Mouse (Mus musculus) kidney, embryonic 14.5 days (tissue): Measurements from ENCODE around the gene Zbtb16. TPM values are rescaled to one million over a fixed set of nuclear protein-coding genes. Genes with fewer than 3 reads are reported as not detected.

Experiments
- ATAC-seq: fragments of 200-750 bp; cut with Nextera tagmentation; 2 replicates; pipeline ENCODE4 v1.8.0; 2017; ENCODE audit warnings: moderate number of reproducible peaks, mild to moderate bottlenecking, moderate TSS enrichment, moderate library complexity; ENCODE audit not compliant: low FRiP score, low TSS enrichment
- H3K27ac ChIP-seq: fragments of 300-500 bp; sonication (generic); 2 replicates; pipeline ENCODE4 v1.5.1; 2014; ENCODE audit warnings: low read depth, mild to moderate bottlenecking, low read length, moderate library complexity, mixed read lengths
- H3K27me3 ChIP-seq: fragments of 300-500 bp; sonication (generic); 2 replicates; pipeline ENCODE4 v1.6.1; 2014; ENCODE audit warnings: mild to moderate bottlenecking, low read length; ENCODE audit not compliant: control insufficient read depth, insufficient read depth
- H3K36me3 ChIP-seq: fragments of 300-500 bp; sonication (generic); 2 replicates; pipeline ENCODE4 v1.6.1; 2014; ENCODE audit warnings: low read length, mixed read lengths; ENCODE audit not compliant: control insufficient read depth, insufficient read depth
- H3K4me1 ChIP-seq: fragments of 300-500 bp; sonication (generic); 2 replicates; pipeline ENCODE4 v1.6.1; 2014; ENCODE audit warnings: low read length, mixed read lengths; ENCODE audit not compliant: control insufficient read depth, insufficient read depth
- H3K4me2 ChIP-seq: fragments of 300-500 bp; sonication (generic); replicated peaks from 2 replicates; pipeline ENCODE4 v1.6.1; 2014; ENCODE audit warnings: low read depth, mild to moderate bottlenecking, low read length
- H3K4me3 ChIP-seq: fragments of 300-500 bp; sonication (generic); 2 replicates; pipeline ENCODE4 v1.5.1; 2014; ENCODE audit warnings: mild to moderate bottlenecking, low read length
- H3K9ac ChIP-seq: fragments of 300-500 bp; sonication (generic); 2 replicates; pipeline ENCODE4 v1.6.1; 2014; ENCODE audit warnings: low read depth, mild to moderate bottlenecking, low read length, moderate library complexity
- H3K9me3 ChIP-seq: fragments of 300-500 bp; sonication (generic); 2 replicates; pipeline ENCODE4 v1.6.1; 2016; ENCODE audit warnings: low read length; ENCODE audit not compliant: control insufficient read depth
- WGBS: fragments of 180-500 bp; shearing (Covaris S2); extraction: QIAGEN DNeasy Blood & Tissue Kit; methylation state at CpG from one replicate; pipeline ENCODE4 v1.1.7; 2014; 5-methylcytosine and 5-hydroxymethylcytosine counted together
- polyA plus RNA-seq: library from polyadenylated mRNA; unstranded; fragments of >200 nt; fragmentation: Nextera tagmentation; extraction: Ambion mirVana; gene quantifications from 2 replicates; pipeline ENCODE4 v1.2.1, GENCODE M21; 2014

Zbtb16 gene
- polyA plus RNA-seq, 1 experiment from 2014 or later = 0.49 TPM

GRCm38 (mm10) chr9:48821431-48821830, 14.6 kb downstream of the Zbtb16 start:
- no peak overlapping the region for H3K4me2 ChIP-seq
- H3K4me1 ChIP-seq = peaks cover 9% of the 10 kb centered on the region; the same call in 1 of the 2 replicates
- H3K27me3 ChIP-seq = no peaks in the 10 kb centered on the region
- H3K36me3 ChIP-seq = no peaks in the 10 kb centered on the region
- ATAC-seq = no peak
- 67% methylated on average over 9 of the region's 9 CpGs for WGBS
- no peaks in the 10 kb centered on the region for H3K9me3 ChIP-seq
- no peak overlapping the region for H3K4me3 ChIP-seq
- H3K27ac ChIP-seq = no peak overlapping the region
- no peak overlapping the region for H3K9ac ChIP-seq

- Histone ChIP-seq H3K4me2 (no peak overlapping the region), H3K36me3 (no peaks in the 10 kb centered on the region), H3K9me3 (no peaks in the 10 kb centered on the region), H3K4me3 (no peak overlapping the region), H3K4me1 (peaks cover 9% of the 10 kb centered on the region; the same call in 1 of the 2 replicates), H3K9ac (no peak overlapping the region), H3K27ac (no peak overlapping the region), H3K27me3 (no peaks in the 10 kb centered on the region)
- WGBS = 31% methylated on average over 3 of the region's 3 CpGs
- no peak for ATAC-seq
Measured at GRCm38 (mm10) chr9:48820791-48821190, 15.2 kb downstream of the Zbtb16 start.

- H3K9me3 ChIP-seq = no peaks in the 10 kb centered on the region
- no peak overlapping the region for H3K4me3 ChIP-seq
- no peaks in the 10 kb centered on the region for H3K27me3 ChIP-seq
- no peaks in the 10 kb centered on the region for H3K36me3 ChIP-seq
- no peak overlapping the region for H3K9ac ChIP-seq
- 75% methylated on average over 10 of the region's 10 CpGs for WGBS
- H3K4me2 ChIP-seq = no peak overlapping the region
- H3K27ac ChIP-seq = no peak overlapping the region
- ATAC-seq = no peak
- H3K4me1 ChIP-seq = peaks cover 9% of the 10 kb centered on the region; the same call in 1 of the 2 replicates
Measured at GRCm38 (mm10) chr9:48819695-48820094, 16.3 kb downstream of the Zbtb16 start.

- no peaks in the 10 kb centered on the region for H3K9me3 ChIP-seq
- H3K4me1 ChIP-seq = peaks cover 9% of the 10 kb centered on the region; the same call in 1 of the 2 replicates
- WGBS = 77% methylated on average over 3 of the region's 3 CpGs
- H3K27ac ChIP-seq = no peak overlapping the region
- no peak overlapping the region for H3K4me3 ChIP-seq
- H3K36me3 ChIP-seq = no peaks in the 10 kb centered on the region
- no peaks in the 10 kb centered on the region for H3K27me3 ChIP-seq
- ATAC-seq = no peak
- H3K9ac ChIP-seq = no peak overlapping the region
- H3K4me2 ChIP-seq = no peak overlapping the region
Measured at GRCm38 (mm10) chr9:48819137-48819536, 16.9 kb downstream of the Zbtb16 start.

GRCm38 (mm10) chr9:48817907-48818306, 18.1 kb downstream of the Zbtb16 start:
- WGBS = 68% methylated on average over 4 of the region's 4 CpGs
- Histone ChIP-seq H3K27ac (no peak overlapping the region), H3K4me2 (no peak overlapping the region), H3K36me3 (no peaks in the 10 kb centered on the region), H3K4me3 (no peak overlapping the region), H3K4me1 (peaks cover 7% of the 10 kb centered on the region; the same call in 1 of the 2 replicates), H3K9ac (no peak overlapping the region), H3K9me3 (no peaks in the 10 kb centered on the region), H3K27me3 (no peaks in the 10 kb centered on the region)
- no peak for ATAC-seq

- Histone ChIP-seq H3K4me3 (no peak overlapping the region), H3K36me3 (no peaks in the 10 kb centered on the region), H3K4me1 (peaks cover 2% of the 10 kb centered on the region; the same call in 1 of the 2 replicates), H3K9me3 (no peaks in the 10 kb centered on the region), H3K4me2 (no peak overlapping the region), H3K9ac (no peak overlapping the region), H3K27me3 (no peaks in the 10 kb centered on the region), H3K27ac (no peak overlapping the region)
- ATAC-seq = no peak
- WGBS = 73% methylated on average over 7 of the region's 7 CpGs
Measured at GRCm38 (mm10) chr9:48817399-48817793, 18.6 kb downstream of the Zbtb16 start.

- WGBS = 53% methylated on average over 10 of the region's 10 CpGs
Measured at GRCm38 (mm10) chr9:48816678-48817398, 19.2 kb downstream of the Zbtb16 start.

GRCm38 (mm10) chr9:48816157-48816556, 19.9 kb downstream of the Zbtb16 start:
- no peaks in the 10 kb centered on the region for H3K4me1 ChIP-seq
- H3K9ac ChIP-seq = no peak overlapping the region
- H3K9me3 ChIP-seq = no peaks in the 10 kb centered on the region
- no peak overlapping the region for H3K4me3 ChIP-seq
- H3K27ac ChIP-seq = no peak overlapping the region
- no peaks in the 10 kb centered on the region for H3K27me3 ChIP-seq
- WGBS = 92% methylated on average over 9 of the region's 9 CpGs
- no peak overlapping the region for H3K4me2 ChIP-seq
- H3K36me3 ChIP-seq = no peaks in the 10 kb centered on the region
- ATAC-seq = no peak

More at GRCm38 (mm10) chr9:48816678-48817398, 19.2 kb downstream of the Zbtb16 start:
- Histone ChIP-seq H3K36me3 (no peaks in the 10 kb centered on the region), H3K27me3 (no peaks in the 10 kb centered on the region), H3K27ac (no peak overlapping the region), H3K4me3 (no peak overlapping the region), H3K9ac (no peak overlapping the region), H3K4me2 (no peak overlapping the region), H3K9me3 (no peaks in the 10 kb centered on the region), H3K4me1 (no peaks in the 10 kb centered on the region)
- ATAC-seq = no peak

GRCm38 (mm10) chr9:48814881-48815495, 21.0 kb downstream of the Zbtb16 start:
- no peak overlapping the region for H3K4me2 ChIP-seq
- no peak for ATAC-seq
- 83% methylated on average over 12 of the region's 12 CpGs for WGBS
- H3K27ac ChIP-seq = no peak overlapping the region
- H3K36me3 ChIP-seq = no peaks in the 10 kb centered on the region
- no peaks in the 10 kb centered on the region for H3K27me3 ChIP-seq
- H3K4me3 ChIP-seq = no peak overlapping the region
- no peak overlapping the region for H3K9ac ChIP-seq
- no peaks in the 10 kb centered on the region for H3K4me1 ChIP-seq
- no peaks in the 10 kb centered on the region for H3K9me3 ChIP-seq
